Mouse (Mus musculus): ENCODE measurements around the gene Gabpb2. TPM values are rescaled to one million over a fixed set of nuclear protein-coding genes. Genes with fewer than 3 reads are reported as not detected.

The Gabpb2 gene
- polyA plus RNA-seq, 1 experiment from 2014 or later = 3.1 TPM

DNA sequence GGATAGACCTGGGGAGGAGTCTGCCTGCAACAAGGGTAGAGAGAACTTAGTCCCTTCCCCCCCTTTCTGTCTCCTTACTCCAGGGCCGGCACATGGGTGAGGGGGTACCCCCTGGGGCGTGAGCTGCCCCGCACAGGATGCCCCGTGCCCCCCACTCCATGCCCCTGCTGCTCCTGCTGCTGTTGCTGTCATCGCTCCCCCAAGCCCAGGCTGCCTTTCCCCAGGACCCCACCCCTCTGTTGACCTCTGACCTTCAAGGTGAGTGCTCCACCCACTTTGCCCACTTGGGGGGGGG lies 53.5 kb downstream of the Gabpb2 start:
- H3K27me3 ChIP-seq (replicated peaks; ENCODE audit: control insufficient read depth, insufficient read depth, low read length) = peaks cover 8% of the 10 kb centered on the region; the same call in 1 of the 2 replicates
- peaks cover 5% of the 10 kb centered on the region; the same call in 1 of the 2 replicates for H3K4me1 ChIP-seq (replicated peaks; ENCODE audit: control insufficient read depth, insufficient read depth, low read length)
- 87% methylated on average over 5 of the region's 5 CpGs for WGBS
- no peak for ATAC-seq
- no peaks in the 10 kb centered on the region for H3K9me3 ChIP-seq (ENCODE audit: control insufficient read depth)
- H3K36me3 ChIP-seq (ENCODE audit: control insufficient read depth, insufficient read depth) = peaks cover 11% of the 10 kb centered on the region; the same call in 1 of the 2 replicates
- H3K9ac ChIP-seq (ENCODE audit: low read depth, low read length) = no peak overlapping the region
- no peak overlapping the region for H3K4me3 ChIP-seq (ENCODE audit: low read depth, low read length)
- no peak overlapping the region for H3K27ac ChIP-seq (ENCODE audit: low read depth, low read length)
- TF ChIP-seq CTCF (IDR thresholded peaks at IDR 0.05; ENCODE audit: low read depth) = no peak
- no peak overlapping the region for H3K4me2 ChIP-seq (replicated peaks; ENCODE audit: low read depth)

DNA sequence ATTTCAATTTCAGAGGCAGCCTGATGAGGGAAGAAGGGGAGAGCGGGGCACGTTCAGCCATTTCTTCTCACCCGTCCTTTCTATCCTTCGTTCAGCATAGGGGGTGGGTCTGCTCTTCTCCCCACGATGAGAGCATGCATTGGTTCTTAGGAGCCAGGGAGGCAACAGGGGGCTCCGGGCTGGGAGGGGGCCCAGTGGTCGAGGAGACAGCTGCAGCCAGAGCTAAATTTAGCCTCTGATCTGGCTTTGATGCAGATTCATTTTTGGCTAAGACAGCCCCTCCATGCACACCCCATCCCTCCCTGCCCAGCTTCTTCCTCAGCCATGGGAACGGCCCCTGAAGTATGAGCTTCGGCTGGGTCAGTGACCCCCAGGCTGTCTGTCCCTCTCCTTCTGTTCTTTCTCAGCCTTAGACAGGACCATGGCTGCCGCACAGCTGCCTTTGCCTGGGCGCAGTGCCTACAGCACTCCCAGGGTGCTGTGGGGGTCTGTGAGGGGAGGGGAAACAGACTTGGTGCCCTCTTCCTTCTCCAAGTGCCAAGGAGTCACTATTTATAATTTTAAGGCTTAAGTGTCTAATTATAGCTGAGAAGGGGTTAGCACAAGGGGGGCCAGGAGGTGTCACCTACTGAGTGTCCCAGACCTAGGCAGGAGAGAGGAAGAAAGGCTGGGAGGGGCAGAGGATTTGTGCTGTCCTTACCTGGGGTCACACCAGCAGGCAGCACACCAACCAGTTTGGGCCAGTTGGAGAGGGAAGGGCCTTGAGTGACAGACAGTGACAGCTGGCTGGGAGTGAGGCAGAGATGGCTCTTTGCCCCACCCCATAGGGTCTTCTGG lies 54.1 kb downstream of the Gabpb2 start:
- TF ChIP-seq CTCF (IDR thresholded peaks at IDR 0.05; ENCODE audit: low read depth) = no peak
- H3K4me1 ChIP-seq (replicated peaks; ENCODE audit: control insufficient read depth, insufficient read depth, low read length) = peaks cover 5% of the 10 kb centered on the region; the same call in 1 of the 2 replicates
- no peak overlapping the region for H3K4me3 ChIP-seq (ENCODE audit: low read depth, low read length)
- ATAC-seq = no peak
- no peak overlapping the region for H3K9ac ChIP-seq (ENCODE audit: low read depth, low read length)
- 63% methylated on average over 11 of the region's 11 CpGs for WGBS
- H3K4me2 ChIP-seq (replicated peaks; ENCODE audit: low read depth) = no peak overlapping the region
- no peaks in the 10 kb centered on the region for H3K9me3 ChIP-seq (ENCODE audit: control insufficient read depth)
- no peak overlapping the region for H3K27ac ChIP-seq (ENCODE audit: low read depth, low read length)
- peaks cover 8% of the 10 kb centered on the region; the same call in 1 of the 2 replicates for H3K27me3 ChIP-seq (replicated peaks; ENCODE audit: control insufficient read depth, insufficient read depth, low read length)
- H3K36me3 ChIP-seq (ENCODE audit: control insufficient read depth, insufficient read depth) = peaks cover 7% of the 10 kb centered on the region; the same call in 1 of the 2 replicates

GRCm38 (mm10) chr3:95162345-95162628 lies 55.4 kb downstream of the Gabpb2 start:
- Histone ChIP-seq H3K27ac (ENCODE audit: low read depth, low read length) (no peak overlapping the region), H3K4me2 (replicated peaks; ENCODE audit: low read depth) (peak overlapping the region; percentile 97; the same call in 1 of the 2 replicates), H3K36me3 (ENCODE audit: control insufficient read depth, insufficient read depth) (no peaks in the 10 kb centered on the region; the same call in 1 of the 2 replicates), H3K4me1 (replicated peaks; ENCODE audit: control insufficient read depth, insufficient read depth, low read length) (peaks cover 5% of the 10 kb centered on the region; the same call in 1 of the 2 replicates), H3K27me3 (replicated peaks; ENCODE audit: control insufficient read depth, insufficient read depth, low read length) (peaks cover 8% of the 10 kb centered on the region; the same call in 1 of the 2 replicates), H3K4me3 (ENCODE audit: low read depth, low read length) (no peak overlapping the region), H3K9ac (ENCODE audit: low read depth, low read length) (no peak overlapping the region), H3K9me3 (ENCODE audit: control insufficient read depth) (no peaks in the 10 kb centered on the region)
- TF ChIP-seq CTCF (IDR thresholded peaks at IDR 0.05; ENCODE audit: low read depth) = no peak
- 57% methylated on average over 2 of the region's 2 CpGs for WGBS
- no peak for ATAC-seq

GRCm38 (mm10) chr3:95161618-95162344 lies 55.9 kb downstream of the Gabpb2 start:
- H3K4me2 ChIP-seq (replicated peaks; ENCODE audit: low read depth) = peak overlapping the region; percentile 97
- peaks cover 5% of the 10 kb centered on the region; the same call in 1 of the 2 replicates for H3K4me1 ChIP-seq (replicated peaks; ENCODE audit: control insufficient read depth, insufficient read depth, low read length)
- H3K9me3 ChIP-seq (ENCODE audit: control insufficient read depth) = no peaks in the 10 kb centered on the region
- H3K9ac ChIP-seq (ENCODE audit: low read depth, low read length) = peak overlapping the region; percentile 40; the same call in 1 of the 2 replicates
- peak overlapping the region; percentile 69 for H3K4me3 ChIP-seq (ENCODE audit: low read depth, low read length)
- WGBS = 31% methylated on average over 9 of the region's 9 CpGs
- H3K27ac ChIP-seq (ENCODE audit: low read depth, low read length) = no peak overlapping the region
- H3K36me3 ChIP-seq (ENCODE audit: control insufficient read depth, insufficient read depth) = no peaks in the 10 kb centered on the region
- no peak for ATAC-seq
- no peak for TF ChIP-seq CTCF (IDR thresholded peaks at IDR 0.05; ENCODE audit: low read depth)
- peaks cover 8% of the 10 kb centered on the region; the same call in 1 of the 2 replicates for H3K27me3 ChIP-seq (replicated peaks; ENCODE audit: control insufficient read depth, insufficient read depth, low read length)

GRCm38 (mm10) chr3:95161041-95161551 lies 56.6 kb downstream of the Gabpb2 start:
- peaks cover 5% of the 10 kb centered on the region; the same call in 1 of the 2 replicates for H3K4me1 ChIP-seq (replicated peaks; ENCODE audit: control insufficient read depth, insufficient read depth, low read length)
- H3K4me2 ChIP-seq (replicated peaks; ENCODE audit: low read depth) = peak overlapping the region; percentile 97
- H3K27me3 ChIP-seq (replicated peaks; ENCODE audit: control insufficient read depth, insufficient read depth, low read length) = peaks cover 8% of the 10 kb centered on the region; the same call in 1 of the 2 replicates
- H3K9ac ChIP-seq (ENCODE audit: low read depth, low read length) = peak overlapping the region; percentile 40; the same call in 1 of the 2 replicates
- 4% methylated on average over 30 of the region's 30 CpGs for WGBS
- H3K9me3 ChIP-seq (ENCODE audit: control insufficient read depth) = no peaks in the 10 kb centered on the region
- no peak for ATAC-seq
- H3K36me3 ChIP-seq (ENCODE audit: control insufficient read depth, insufficient read depth) = no peaks in the 10 kb centered on the region
- H3K4me3 ChIP-seq (ENCODE audit: low read depth, low read length) = peak overlapping the region; percentile 69
- H3K27ac ChIP-seq (ENCODE audit: low read depth, low read length) = no peak overlapping the region
- TF ChIP-seq CTCF (IDR thresholded peaks at IDR 0.05; ENCODE audit: low read depth) = no peak

Measured in intestine, postnatal 0 days (tissue).